Mouse (Mus musculus) neural tube, embryonic 13.5 days (tissue): ENCODE measurements around the gene Hist2h2aa2. TPM values are rescaled to one million over a fixed set of nuclear protein-coding genes. Genes with fewer than 3 reads are reported as not detected.
"Not testable (repeated sequence)": the region's sequence is repeated elsewhere in the genome, so short reads cannot be mapped to it uniquely, and the experiment has no call there.

ENCODE experiments used
- ATAC-seq: fragments of 200-750 bp; cut with Nextera tagmentation; 2 replicates; pipeline ENCODE4 v1.8.0; 2017; ENCODE audit warnings: low read depth, mild to moderate bottlenecking, moderate TSS enrichment, moderate library complexity
- H3K27ac ChIP-seq: fragments of 300-500 bp; sonication (generic); replicated peaks from 2 replicates; pipeline ENCODE4 v1.5.1; 2015; ENCODE audit warnings: moderate library complexity, mild to moderate bottlenecking, inconsistent platforms
- H3K27me3 ChIP-seq: fragments of 300-500 bp; sonication (generic); 2 replicates; pipeline ENCODE4 v1.6.1; 2015; ENCODE audit warnings: mild to moderate bottlenecking, inconsistent platforms
- H3K36me3 ChIP-seq: fragments of 300-500 bp; sonication (generic); 2 replicates; pipeline ENCODE4 v1.6.1; 2015; ENCODE audit warnings: mild to moderate bottlenecking, inconsistent platforms
- H3K4me1 ChIP-seq: fragments of 300-500 bp; sonication (generic); replicated peaks from 2 replicates; pipeline ENCODE4 v1.6.1; 2015; ENCODE audit warnings: inconsistent platforms
- H3K4me2 ChIP-seq: fragments of 300-500 bp; sonication (generic); 2 replicates; pipeline ENCODE4 v1.6.1; 2015; ENCODE audit warnings: inconsistent platforms, mild to moderate bottlenecking, moderate library complexity
- H3K4me3 ChIP-seq: fragments of 300-500 bp; sonication (generic); 2 replicates; pipeline ENCODE4 v1.5.1; 2015; ENCODE audit warnings: mild to moderate bottlenecking, inconsistent platforms
- H3K9ac ChIP-seq: fragments of 300-500 bp; sonication (generic); 2 replicates; pipeline ENCODE4 v1.6.1; 2015; ENCODE audit warnings: moderate library complexity, mild to moderate bottlenecking, inconsistent platforms
- H3K9me3 ChIP-seq: fragments of 300-500 bp; sonication (generic); 2 replicates; pipeline ENCODE4 v1.6.1; 2016; ENCODE audit warnings: inconsistent platforms
- WGBS: fragments of 180-500 bp; shearing (Covaris S2); methylation state at CpG from one replicate; pipeline ENCODE4 v1.1.7; 2015; 5-methylcytosine and 5-hydroxymethylcytosine counted together
- polyA plus RNA-seq: library from polyadenylated mRNA; unstranded; fragments of >200 nt; fragmentation: Nextera tagmentation; extraction: Ambion mirVana; gene quantifications from 2 replicates; pipeline ENCODE4 v1.2.1, GENCODE M21; 2015

Gene Hist2h2aa2
- polyA plus RNA-seq, 1 experiment from 2014 or later = 69.4 TPM

- no peak overlapping the region for H3K27ac ChIP-seq
- peaks cover 25% of the 10 kb centered on the region for H3K4me1 ChIP-seq
- 72% methylated on average over 8 of the region's 8 CpGs for WGBS
- ATAC-seq = no peak
- H3K9ac ChIP-seq = no peak overlapping the region
- H3K36me3 ChIP-seq = no peaks in the 10 kb centered on the region
- H3K4me3 ChIP-seq = no peak overlapping the region
- no peaks in the 10 kb centered on the region for H3K27me3 ChIP-seq
- H3K4me2 ChIP-seq = no peak overlapping the region
- H3K9me3 ChIP-seq = no peaks in the 10 kb centered on the region
Observed at GRCm38 (mm10) chr3:96226695-96227648, 13.1 kb downstream of the Hist2h2aa2 start.

GRCm38 (mm10) chr3:96225421-96225820 is 14.7 kb downstream of the Hist2h2aa2 start:
- Histone ChIP-seq H3K36me3 (no peaks in the 10 kb centered on the region), H3K9ac (peak overlapping the region; percentile 27; the same call in 1 of the 2 replicates), H3K4me1 (peaks cover 37% of the 10 kb centered on the region), H3K27ac (no peak overlapping the region), H3K4me3 (no peak overlapping the region), H3K9me3 (no peaks in the 10 kb centered on the region), H3K4me2 (no peak overlapping the region), H3K27me3 (no peaks in the 10 kb centered on the region)
- ATAC-seq = no peak
- WGBS = 14% methylated on average over 2 of the region's 2 CpGs

GRCm38 (mm10) chr3:96222774-96223173 is 17.3 kb downstream of the Hist2h2aa2 start:
- no peak for ATAC-seq
- no peak overlapping the region for H3K27ac ChIP-seq
- H3K4me3 ChIP-seq = no peak overlapping the region
- WGBS = 88% methylated on average over 4 of the region's 4 CpGs
- no peak overlapping the region for H3K9ac ChIP-seq
- H3K36me3 ChIP-seq = no peaks in the 10 kb centered on the region
- H3K9me3 ChIP-seq = no peaks in the 10 kb centered on the region
- H3K4me2 ChIP-seq = peak overlapping the region; percentile 91
- H3K27me3 ChIP-seq = no peaks in the 10 kb centered on the region
- peaks cover 45% of the 10 kb centered on the region for H3K4me1 ChIP-seq

GRCm38 (mm10) chr3:96221640-96222038 is 18.4 kb downstream of the Hist2h2aa2 start:
- H3K36me3 ChIP-seq = no peaks in the 10 kb centered on the region
- no peaks in the 10 kb centered on the region for H3K27me3 ChIP-seq
- no peak for ATAC-seq
- H3K9ac ChIP-seq = peak overlapping the region; percentile 85
- whole genome bisulfite sequencing = 20% methylated on average over 9 of the region's 9 CpGs
- H3K27ac ChIP-seq = peak overlapping the region; percentile 98
- peak overlapping the region; percentile 66 for H3K4me3 ChIP-seq
- peaks cover 45% of the 10 kb centered on the region for H3K4me1 ChIP-seq
- no peaks in the 10 kb centered on the region for H3K9me3 ChIP-seq
- peak overlapping the region; percentile 91 for H3K4me2 ChIP-seq

- H3K27me3 ChIP-seq = no peaks in the 10 kb centered on the region
- H3K36me3 ChIP-seq = no peaks in the 10 kb centered on the region
- peak within 1 kb of the TSS; percentile 98 for H3K27ac ChIP-seq
- no peaks in the 10 kb centered on the region for H3K9me3 ChIP-seq
- under 1% methylated on average over 43 of the region's 43 CpGs for WGBS
- peak within 1 kb of the TSS; percentile 85 for H3K9ac ChIP-seq
- peak; percentile 71 for ATAC-seq
- H3K4me1 ChIP-seq = peaks cover 45% of the 10 kb centered on the region
- peak within 1 kb of the TSS; percentile 91 for H3K4me2 ChIP-seq
- peak within 1 kb of the TSS; percentile 66 for H3K4me3 ChIP-seq
Observed at GRCm38 (mm10) chr3:96220765-96221639, 19.1 kb downstream of the Hist2h2aa2 start, which contains the start of the genes Hist2h2ac and Hist2h2be. TSS of gene Hist2h2ac (minus strand) at chr3:96220880. TSS of gene Hist2h2be (plus strand) at chr3:96221119.

GRCm38 (mm10) chr3:96220131-96220764 is 19.8 kb downstream of the Hist2h2aa2 start:
- H3K4me1 ChIP-seq = peaks cover 40% of the 10 kb centered on the region
- H3K27ac ChIP-seq = peak overlapping the region; percentile 98
- peak overlapping the region; percentile 91 for H3K4me2 ChIP-seq
- peak overlapping the region; percentile 66 for H3K4me3 ChIP-seq
- WGBS = 1% methylated on average over 32 of the region's 47 CpGs
- not testable (repeated sequence) for H3K9me3 ChIP-seq, ATAC-seq, H3K27me3 ChIP-seq, H3K36me3 ChIP-seq
- H3K9ac ChIP-seq = peak overlapping the region; percentile 85

GRCm38 (mm10) chr3:96219661-96220130 is 20.4 kb downstream of the Hist2h2aa2 start, which contains the start of the genes Bola1 and Hist2h2ab:
TSS of gene Bola1 (minus strand) at chr3:96219709.
TSS of gene Hist2h2ab (plus strand) at chr3:96219865.
- peak within 1 kb of the TSS; percentile 85 for H3K9ac ChIP-seq
- H3K27ac ChIP-seq = peak within 1 kb of the TSS; percentile 98
- H3K4me3 ChIP-seq = peak within 1 kb of the TSS; percentile 66
- no peaks in the 10 kb centered on the region for H3K36me3 ChIP-seq
- no peaks in the 10 kb centered on the region for H3K27me3 ChIP-seq
- H3K4me1 ChIP-seq = peaks cover 40% of the 10 kb centered on the region
- peak within 1 kb of the TSS; percentile 91 for H3K4me2 ChIP-seq
- peak; percentile 93 for ATAC-seq
- H3K9me3 ChIP-seq = no peaks in the 10 kb centered on the region
- WGBS = under 1% methylated on average over 37 of the region's 37 CpGs

GRCm38 (mm10) chr3:96219191-96219641 is 20.9 kb downstream of the Hist2h2aa2 start:
- H3K27ac ChIP-seq = peak overlapping the region; percentile 98
- peak overlapping the region; percentile 66 for H3K4me3 ChIP-seq
- peak overlapping the region; percentile 91 for H3K4me2 ChIP-seq
- no peaks in the 10 kb centered on the region for H3K27me3 ChIP-seq
- ATAC-seq = peak; percentile 41
- WGBS = 0% methylated on average over 12 of the region's 12 CpGs
- H3K9me3 ChIP-seq = no peaks in the 10 kb centered on the region
- H3K36me3 ChIP-seq = no peaks in the 10 kb centered on the region
- peak overlapping the region; percentile 85 for H3K9ac ChIP-seq
- peaks cover 38% of the 10 kb centered on the region for H3K4me1 ChIP-seq

- Histone ChIP-seq H3K9ac (no peak overlapping the region), H3K4me2 (no peak overlapping the region), H3K36me3 (no peaks in the 10 kb centered on the region), H3K4me3 (no peak overlapping the region), H3K9me3 (no peaks in the 10 kb centered on the region), H3K4me1 (no peaks in the 10 kb centered on the region), H3K27me3 (no peaks in the 10 kb centered on the region), H3K27ac (no peak overlapping the region)
- WGBS = 31% methylated on average over 15 of the region's 15 CpGs
- no peak for ATAC-seq
Observed at GRCm38 (mm10) chr3:96209242-96209641, 30.8 kb downstream of the Hist2h2aa2 start.

GRCm38 (mm10) chr3:96207819-96208218 is 32.3 kb downstream of the Hist2h2aa2 start:
- Histone ChIP-seq H3K36me3 (no peaks in the 10 kb centered on the region), H3K27me3 (no peaks in the 10 kb centered on the region), H3K4me2 (no peak overlapping the region), H3K9ac (no peak overlapping the region), H3K4me1 (no peaks in the 10 kb centered on the region), H3K4me3 (no peak overlapping the region), H3K27ac (no peak overlapping the region), H3K9me3 (no peaks in the 10 kb centered on the region)
- 89% methylated on average over 3 of the region's 3 CpGs for WGBS
- ATAC-seq = no peak

- Histone ChIP-seq H3K4me2 (no peak overlapping the region), H3K9ac (no peak overlapping the region), H3K27me3 (no peaks in the 10 kb centered on the region), H3K27ac (no peak overlapping the region), H3K4me3 (no peak overlapping the region), H3K4me1 (peaks cover 18% of the 10 kb centered on the region), H3K9me3 (no peaks in the 10 kb centered on the region), H3K36me3 (peaks cover 6% of the 10 kb centered on the region)
- ATAC-seq = no peak
- WGBS = 67% methylated on average over 2 of the region's 2 CpGs
Observed at GRCm38 (mm10) chr3:96199731-96200130, 40.3 kb downstream of the Hist2h2aa2 start.
